Mouse (Mus musculus): ENCODE data around the gene Sec16a.
"Not testable (repeated sequence)": the region's sequence is repeated elsewhere in the genome, so short reads cannot be mapped to it uniquely, and the experiment has no call there.

Gene Sec16a

DNA sequence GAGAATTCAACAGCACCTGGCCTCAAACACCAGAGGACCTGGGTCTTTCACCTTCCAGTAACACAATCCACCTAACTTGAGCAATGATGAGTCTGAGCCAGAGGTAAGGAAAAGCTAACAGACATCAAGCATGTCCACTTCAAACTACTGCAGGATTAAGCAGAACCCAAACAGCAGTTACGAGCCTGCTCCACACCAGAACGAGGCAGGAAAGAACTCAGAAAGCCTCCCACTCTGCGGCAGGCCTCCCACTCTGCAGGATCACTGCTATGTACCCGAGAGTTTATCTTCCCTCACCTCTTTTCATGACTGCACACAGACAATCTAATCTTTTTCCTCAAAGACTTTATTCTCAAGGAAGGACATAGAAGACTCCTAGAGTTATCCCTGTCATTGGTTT lies 7.8 kb downstream of the Sec16a start:
- no peak for DNase-seq

DNA sequence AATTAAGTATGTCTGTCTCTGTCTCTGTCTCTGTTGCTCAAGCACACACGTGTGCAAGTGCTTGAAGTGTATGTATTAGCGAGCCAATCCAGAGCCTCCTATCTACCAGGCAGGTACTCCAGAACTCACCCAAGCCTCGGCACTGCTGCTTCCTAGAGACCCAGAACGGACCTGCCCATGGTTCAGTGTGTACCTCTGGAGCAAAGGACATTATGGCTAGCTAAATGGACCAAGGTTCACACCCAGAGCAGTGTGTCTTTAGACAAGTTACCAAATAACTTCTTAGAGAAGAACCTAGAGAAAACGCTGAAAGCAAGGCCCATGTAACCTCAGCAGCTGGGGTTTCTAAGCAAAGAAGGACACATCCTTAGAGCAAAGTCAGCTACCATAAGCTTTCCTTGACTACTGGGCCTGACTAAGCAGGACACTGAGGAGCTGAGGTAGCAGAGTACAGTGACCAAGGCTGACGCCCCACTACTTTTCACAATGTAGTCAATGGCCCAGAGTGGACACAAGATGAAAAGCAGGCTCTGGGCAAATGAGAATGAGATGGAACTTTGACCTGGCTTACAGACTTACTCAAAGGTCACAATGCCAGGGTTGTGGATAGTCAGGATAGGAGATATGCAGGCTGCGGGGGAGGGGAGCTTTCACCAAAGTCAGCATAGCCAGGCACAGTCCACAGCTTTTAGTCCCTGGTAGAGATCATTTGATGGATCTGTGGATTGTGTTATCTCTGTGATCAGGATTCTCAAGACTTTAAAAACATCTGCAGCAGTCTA lies 10.0 kb downstream of the Sec16a start:
- no peak for DNase-seq

DNA sequence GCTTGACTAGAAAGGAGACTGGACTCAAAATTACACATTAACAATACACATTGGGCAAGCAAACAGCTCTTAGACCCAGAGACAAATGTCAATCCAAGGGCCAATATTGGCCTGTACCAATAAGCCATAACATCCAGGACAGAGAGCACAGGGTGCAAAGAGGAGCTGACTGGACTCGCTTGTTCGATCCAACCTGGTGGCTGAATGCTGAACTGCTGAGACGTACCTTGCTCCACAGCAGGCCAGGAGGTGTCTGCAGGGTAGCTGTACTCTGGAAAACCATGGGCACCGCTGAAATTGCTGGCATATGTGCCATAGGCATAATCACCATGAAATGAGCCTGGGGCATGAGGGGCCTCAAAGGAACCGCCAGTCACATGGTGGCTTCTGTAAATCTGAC lies 15.2 kb downstream of the Sec16a start:
- DNase-seq = no peak

DNA sequence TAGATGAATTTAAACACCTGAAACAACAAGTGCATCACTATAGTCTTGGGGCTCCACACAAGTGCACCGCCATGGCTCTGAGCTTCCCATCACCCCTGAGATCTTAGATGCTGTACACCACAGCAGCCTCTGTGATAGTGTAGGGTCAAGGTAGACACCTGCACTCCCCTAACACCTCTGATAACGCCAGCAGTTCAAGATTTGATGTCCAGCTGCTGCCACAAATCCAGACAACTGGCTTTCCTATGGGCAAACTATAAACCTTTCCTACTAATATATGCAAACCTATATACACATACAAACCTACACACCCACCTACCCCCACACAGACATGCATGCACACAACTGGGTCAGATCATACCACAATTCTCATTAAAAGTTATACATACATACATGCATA lies 20.5 kb downstream of the Sec16a start:
- DNase-seq = no peak

DNA sequence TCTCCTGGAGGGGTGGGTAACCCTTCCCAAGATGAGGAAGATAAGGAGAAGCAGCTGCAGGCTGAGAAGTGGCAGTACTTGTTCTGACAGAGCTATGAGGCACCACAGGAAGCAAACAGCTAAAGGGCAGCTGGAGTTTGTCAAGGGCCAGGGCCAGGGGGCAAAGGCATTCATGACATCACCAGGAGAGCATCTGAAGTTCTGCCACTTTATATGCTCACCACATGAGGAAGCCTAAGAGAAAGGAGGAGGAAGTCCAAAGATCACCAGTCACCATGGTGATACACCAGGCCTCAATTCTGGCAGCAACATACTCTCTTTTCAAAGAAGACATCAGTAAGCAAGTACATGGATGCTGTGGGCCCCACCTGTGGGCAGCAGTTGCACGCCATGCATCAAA lies 21.9 kb downstream of the Sec16a start:
- no peak for DNase-seq

DNA sequence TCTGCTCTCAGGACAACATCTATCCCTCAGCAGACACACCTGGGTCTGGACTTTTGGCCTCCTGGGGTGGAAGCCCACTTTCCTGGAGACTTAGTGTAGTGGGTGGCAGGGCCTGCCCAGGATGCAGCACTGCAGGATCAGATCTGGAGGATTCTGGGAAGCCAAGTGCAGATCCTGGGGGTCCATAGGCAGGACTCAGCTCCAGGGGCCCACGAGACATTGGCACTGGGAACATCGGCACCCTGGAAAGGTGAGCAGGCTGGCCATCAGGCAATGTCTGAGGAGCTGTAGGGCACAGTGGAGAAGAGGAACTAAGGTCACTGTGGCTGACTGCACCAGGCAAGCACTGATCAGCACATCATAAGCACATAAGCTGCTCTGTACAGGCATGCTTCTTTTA lies 23.0 kb downstream of the Sec16a start:
- DNase-seq = no peak

DNA sequence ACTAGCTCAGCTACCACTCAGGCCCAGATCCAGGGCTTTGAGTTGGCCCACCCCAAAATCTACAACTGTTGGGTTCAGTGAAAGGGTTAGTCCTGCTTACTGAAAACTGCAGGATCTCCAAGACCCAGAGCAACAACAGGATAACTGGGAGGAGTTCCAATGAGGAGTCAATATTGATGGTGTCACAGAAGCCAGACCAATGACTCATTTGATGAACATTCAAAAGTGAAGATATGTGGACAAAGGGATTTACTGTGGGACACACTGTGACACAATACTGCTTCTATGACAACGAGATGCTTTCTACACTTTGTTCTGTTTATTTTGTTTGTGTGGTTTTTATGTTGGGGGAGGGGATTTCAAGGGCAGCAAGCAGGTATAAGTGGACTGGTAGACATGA lies 26.9 kb downstream of the Sec16a start:
- DNase-seq = no peak

DNA sequence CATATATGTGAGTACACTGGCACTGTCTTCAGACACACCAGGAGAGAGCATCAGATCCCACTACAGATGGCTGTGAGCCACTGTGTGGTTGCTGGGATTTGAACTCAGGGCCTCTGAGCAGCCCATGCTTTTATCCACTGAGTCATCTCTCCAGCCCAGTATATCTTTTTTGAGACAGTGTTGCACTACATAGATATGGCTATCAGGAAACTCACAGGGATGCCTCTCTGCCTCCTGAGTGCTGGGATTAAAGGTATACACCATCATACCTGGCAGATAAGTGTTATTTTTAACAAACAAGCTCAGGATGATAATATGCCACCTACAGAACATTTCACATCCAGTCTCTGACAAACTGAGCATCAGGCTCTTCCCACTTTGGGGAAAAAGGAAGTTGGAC lies 27.9 kb downstream of the Sec16a start:
- no peak for DNase-seq

DNA sequence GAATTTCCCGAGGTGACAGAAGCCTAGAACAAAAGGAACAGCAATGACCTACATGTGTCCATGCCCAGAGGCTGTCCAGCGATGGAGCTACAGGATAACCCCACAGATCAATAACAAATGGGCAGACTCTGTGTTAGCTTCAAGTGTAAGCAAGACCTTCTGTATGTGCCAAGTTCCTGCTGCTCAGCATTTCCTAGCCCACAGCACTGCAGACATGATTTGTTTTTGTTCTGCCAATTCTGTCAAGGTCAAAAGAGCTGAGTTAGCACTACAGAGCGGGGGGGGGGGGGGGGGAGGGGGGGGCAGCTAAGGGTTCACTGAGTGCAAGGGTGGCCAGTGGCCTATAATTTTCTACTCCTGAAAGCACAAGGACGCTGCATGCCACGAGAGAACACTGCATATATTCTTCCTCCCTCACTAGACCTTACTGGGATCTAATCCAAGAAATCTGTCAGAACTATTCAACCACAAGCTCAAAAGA lies 34.0 kb downstream of the Sec16a start:
- DNase-seq = no peak

DNA sequence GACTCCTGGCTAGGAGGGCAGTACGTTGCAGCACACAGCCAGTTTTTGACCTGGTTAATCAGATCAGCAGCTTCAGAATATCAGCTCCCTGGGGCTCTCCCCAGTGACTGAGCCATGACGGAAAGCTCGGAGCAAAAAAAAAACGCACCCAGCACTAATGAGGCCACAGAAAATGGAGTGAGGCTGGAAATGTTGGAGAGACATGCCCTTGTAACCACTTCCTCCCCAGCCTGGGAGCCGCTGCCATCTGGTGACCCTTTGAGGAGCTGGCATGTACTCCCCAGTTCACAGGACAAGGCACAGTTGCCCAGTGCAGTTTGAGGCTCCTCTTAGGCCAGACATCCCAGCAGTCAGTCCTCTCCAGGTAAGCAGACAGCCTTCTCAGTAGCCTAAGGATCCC lies 34.9 kb downstream of the Sec16a start:
- DNase-seq = no peak

DNA sequence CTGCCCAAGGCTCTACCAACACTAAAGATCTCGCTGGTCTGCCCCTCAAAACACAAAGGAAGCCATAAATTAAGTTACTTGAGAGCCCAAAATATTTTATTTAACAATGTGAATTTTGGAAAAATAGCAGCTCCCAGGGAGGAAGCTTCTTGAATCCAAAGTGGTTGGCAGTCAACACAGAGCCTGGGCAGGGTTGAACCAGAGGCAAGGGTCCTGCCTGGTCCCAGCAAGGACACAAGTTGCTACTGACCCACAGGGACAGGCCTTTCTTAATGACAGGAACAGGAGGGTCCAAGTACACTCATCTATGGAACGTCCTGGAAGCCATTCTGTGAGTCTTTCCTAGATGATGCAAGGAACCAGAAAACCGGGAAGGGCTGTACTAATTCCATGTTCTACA lies 35.7 kb downstream of the Sec16a start:
- DNase-seq = no peak

DNA sequence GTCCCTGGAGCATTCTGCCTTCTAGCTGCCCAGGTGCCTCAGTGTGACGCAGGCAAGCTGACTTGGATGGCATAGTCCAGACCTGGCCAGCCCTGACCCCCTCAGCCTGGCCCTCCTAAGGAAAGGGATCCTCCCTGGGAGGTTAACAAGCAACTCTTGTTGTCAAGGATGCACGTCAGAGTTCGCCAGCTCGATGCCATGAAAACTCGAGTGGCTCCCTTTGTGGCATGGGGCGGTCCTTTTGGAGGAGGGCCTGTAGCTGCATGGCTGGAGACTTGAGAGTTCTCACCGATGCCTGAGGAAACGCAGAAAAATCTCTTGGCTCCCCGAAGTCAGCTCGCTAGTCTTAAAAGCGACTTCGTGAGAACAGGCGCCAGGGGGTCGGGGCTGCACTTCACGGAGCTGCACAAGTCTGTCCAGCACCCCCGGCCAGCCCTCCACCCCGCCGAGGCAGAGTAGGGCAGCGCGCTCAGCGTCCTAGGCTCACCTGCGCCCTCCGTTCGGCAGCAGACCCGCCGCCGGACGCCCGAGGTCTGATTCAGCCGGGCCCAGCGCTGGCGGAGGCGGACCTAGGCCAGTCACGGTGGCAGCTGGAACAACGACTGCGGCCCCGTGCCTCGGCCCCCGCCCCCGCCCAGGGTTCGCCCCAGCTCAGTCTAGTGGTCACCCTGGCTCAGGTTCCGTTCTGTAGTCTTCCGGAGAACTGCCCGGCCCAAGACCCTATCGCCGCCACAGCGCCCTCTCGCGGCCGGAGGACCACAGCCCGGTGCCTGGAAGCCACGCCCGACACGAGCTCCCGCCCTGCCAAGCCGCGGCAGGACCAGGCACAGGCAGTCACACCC lies 36.3 kb downstream of the Sec16a start, which contains the start of gene Inpp5e:
Gene Inpp5e (minus strand): TSS at position 689 of the 842 bp plus-strand sequence.
- DNase-seq = peak; percentile 93

DNA sequence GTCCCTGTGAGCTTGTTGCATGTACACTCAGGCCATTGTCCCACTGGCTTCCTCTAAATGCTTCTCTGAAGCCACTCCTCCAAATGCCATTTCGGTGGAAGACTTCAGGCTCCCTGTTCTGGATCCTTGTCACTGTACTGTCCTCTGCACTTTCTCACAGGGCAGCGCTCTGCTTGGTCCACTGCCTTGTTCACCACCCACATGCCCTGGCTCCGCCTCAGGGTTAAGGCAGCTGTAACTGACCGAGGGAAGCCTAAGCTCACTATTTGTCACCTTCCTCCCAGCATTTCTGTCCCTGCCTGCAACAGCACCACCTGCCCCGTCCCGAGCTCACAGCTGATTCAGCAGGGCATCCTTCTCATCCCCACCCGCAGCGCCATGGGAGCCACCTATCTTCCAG lies 41.7 kb downstream of the Sec16a start:
- DNase-seq = no peak

DNA sequence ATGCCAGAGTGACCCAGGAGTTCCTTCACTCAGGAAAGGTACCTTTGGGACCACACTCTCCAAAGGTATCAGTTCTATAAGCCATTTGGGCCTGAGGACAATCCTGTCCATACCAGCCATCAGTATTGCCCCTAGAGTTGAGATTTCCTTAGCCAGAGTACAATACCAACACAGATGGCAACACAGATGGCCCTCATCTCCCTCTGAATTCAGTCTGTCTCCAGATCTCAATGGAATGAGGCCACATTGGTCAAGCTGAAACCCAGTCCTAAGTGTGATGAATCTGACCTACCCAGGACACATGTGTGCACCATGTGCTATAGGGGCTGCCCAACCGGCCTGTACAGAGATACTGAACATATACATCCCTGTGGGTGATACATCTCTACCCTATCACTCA lies 42.8 kb downstream of the Sec16a start:
- DNase-seq = no peak

DNA sequence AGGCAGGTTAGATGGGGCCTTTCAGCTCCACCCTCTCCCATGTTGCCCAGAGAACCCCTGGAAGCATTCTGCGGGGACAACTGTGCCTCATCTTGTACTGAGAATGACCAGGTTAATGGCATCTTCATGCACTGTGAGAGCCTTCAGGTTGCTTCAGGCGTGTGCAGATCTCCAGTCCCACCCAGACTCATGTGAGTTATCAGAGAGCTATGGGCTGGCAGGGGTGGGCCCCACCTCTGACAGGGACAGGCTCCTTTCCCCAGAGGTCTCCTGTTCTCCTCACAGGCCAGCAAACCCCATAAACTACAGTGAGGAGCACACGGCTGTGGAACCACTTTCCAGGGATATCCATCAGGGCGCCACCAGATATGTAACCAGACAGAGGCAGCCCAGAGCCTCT lies 44.0 kb downstream of the Sec16a start:
- DNase-seq = no peak

DNA sequence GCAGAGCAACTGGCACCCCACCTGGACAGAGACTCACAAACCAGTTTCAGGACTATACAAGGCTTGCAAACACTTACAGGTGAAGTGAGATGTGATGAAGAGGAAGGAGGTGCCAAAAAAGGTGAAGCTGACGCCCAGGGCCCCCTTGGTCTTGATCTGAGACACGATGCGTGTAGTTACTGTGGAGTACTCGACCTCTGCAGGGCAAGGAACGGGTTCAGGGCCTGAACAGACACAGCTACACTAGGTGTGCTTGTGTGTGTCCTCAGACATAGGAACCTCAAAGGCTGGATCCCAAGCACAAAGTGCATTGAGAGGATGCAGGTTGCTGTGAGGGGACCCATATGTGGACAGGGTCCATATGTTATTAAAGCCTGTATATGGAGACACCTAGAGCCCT lies 44.7 kb downstream of the Sec16a start:
- DNase-seq = no peak

DNA sequence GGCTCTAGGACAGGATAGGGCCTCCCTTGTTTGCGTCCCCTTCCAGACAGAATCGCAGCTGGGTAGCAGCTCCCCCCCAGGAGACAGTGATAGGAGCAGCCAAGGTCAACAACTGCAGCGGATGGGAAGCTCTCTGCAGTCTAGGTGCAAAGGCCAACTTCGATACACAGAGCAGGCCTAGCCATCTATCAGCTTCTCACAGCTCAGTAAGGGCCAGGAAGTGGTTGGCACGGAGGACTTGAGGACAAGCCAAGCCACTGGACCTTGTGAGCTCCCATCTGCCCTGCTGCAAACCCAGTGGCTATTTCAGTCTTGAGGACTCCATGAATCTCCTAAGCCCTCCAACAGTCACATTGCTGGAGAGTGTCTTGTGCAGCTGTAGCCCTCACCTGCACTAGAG lies 45.4 kb downstream of the Sec16a start:
- no peak for DNase-seq

DNA sequence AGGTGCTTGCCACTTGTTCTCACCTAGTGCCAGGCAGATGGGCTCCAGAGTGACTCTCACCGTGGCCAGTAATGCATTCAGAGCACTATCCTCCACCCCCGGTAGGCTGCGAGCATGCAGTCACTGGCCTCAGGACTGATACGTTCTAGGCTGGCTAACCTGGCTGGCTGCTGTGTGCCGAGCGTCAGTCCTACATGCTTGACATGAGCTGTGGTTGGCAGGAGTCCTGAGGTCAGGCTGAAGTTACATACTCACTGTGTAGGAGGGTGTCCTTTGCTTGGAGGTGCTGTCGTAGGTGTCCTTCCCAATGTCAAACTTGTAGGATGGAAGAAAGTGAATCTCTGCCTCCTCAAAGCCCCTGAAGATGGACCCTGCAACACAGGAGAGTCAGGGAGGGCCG lies 46.0 kb downstream of the Sec16a start:
- no peak for DNase-seq

DNA sequence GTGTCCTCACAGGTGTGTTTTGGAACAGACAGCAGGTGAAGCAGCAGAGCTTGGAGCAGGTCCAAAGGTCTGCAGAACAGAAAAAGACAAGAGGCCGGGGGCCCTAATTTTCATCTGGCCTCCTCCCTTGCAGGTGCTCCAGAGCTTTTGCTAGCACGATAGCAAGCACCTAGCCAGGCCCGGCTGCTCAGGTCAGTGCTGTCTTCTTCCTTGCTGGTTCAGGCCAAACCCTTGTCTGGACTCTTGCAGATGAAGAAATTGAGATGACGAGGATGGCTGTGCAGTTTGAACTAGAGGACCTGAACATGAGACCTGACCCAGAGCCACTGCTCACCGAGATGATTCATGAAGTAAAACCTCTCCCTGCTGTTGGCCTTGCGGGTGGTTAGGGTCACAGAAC lies 53.4 kb downstream of the Sec16a start:
- no peak for DNase-seq

DNA sequence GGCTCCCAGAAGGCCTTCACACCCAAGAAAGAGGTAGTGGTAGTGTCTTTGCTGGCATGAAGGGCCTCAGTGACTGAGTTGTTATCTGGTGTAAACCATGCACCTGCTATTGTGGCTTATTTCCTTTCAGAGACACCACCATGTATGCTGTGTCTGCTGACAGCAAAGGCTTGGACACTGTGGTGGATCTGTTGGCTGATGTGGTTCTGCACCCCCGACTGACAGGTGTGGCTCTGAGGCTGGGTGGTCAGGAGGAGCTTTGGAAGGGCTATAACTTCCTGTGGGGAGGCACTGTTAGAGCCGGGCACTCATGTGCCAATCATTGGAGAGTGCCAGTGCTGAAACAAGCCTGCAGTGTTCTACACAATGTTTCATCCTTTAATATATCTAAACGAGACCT lies 54.1 kb downstream of the Sec16a start:
- DNase-seq = no peak

DNA sequence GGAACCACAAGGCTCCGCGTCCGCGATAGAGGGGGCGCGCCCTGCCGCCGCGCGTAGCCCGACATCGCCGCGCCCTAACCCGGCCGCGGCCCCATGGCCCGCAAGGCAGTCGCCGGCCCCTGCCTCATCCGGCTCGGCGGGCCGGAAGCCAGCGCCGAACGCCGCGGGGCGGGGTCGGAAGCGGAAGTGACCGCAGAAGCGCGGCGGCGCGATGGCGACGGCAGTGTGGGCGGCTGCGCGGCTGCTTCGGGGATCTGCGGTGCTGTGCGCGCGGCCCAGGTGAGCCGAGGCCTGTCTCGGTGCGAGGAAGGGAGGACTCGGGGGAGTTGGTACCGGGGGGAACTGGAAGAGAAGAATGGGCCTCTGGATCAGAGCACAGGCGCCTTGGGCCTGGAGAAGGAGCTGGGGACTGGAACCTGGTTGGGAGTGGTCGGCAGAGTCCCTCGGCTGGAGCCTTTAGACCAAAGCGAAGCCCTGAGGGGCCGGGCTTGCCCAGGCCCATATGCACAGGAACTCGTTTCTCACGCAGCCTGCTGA lies 55.8 kb downstream of the Sec16a start, which contains the start of the genes Entr1 and Pmpca:
Gene Entr1 (minus strand): TSS at position 163 of the 537 bp plus-strand sequence.
Gene Pmpca (plus strand): TSS at position 186 of the 537 bp plus-strand sequence.
- DNase-seq = peak; percentile 82

DNA sequence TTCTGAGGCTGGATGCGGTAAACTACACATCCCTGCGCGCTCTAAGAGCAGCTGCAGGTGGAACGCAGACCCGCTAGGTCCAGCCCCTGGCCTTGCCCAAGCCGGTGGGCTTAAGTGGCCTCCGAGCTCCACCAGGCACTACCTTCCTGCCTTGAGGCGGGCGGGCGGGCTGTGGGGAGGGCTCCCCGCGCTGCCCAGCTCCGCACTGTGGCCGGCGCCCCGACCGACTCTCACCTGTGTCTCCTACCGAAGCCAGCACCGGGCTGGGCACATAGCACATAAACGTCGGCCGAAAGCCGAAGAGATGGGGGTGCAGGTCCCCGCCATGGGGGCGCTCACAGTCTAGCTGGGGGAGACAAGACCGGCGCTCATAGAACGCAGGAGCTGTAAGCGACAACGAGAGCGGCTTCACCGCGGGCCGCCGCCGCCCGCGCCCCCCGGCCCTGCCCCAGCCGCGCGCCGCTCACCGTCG lies 56.3 kb downstream of the Sec16a start:
- DNase-seq = no peak

DNA sequence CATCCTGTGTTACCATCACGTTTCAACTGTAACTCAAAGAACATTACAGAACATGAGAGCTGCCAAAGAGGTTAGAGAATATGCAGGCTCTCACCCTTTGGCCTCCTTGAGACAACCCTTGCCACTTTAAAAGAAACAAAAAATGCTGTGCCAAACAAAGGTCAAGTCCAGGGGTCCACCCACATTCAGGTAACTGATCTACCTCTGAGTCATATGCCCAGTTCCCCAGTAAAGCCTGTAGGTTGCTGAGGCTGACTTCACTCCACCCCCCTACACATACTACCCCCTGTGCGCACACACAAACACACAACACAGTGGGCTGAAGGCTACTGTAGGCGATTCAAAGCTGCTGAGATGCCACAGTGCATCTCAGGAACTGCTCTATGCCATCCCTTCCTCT lies 57.3 kb downstream of the Sec16a start:
- DNase-seq = no peak

DNA sequence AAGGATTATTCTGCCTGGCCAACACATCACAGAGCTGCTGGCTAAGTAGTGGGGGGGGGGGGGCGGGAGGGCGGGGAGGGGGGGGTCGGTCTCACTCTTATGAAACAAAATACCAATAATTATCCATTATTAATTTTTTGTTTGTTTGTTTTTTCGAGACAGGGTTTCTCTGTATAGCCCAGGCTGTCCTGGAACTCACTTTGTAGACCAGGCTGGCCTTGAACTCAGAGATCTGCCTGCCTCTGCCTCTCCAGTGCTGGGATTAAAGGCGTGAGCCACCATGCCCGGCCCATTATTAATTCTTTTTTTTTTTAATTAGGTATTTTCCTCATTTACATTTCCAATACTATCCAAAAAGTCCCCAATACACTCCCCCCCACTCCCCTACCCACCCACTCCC lies 64.1 kb downstream of the Sec16a start:
- not testable (repeated sequence) for DNase-seq

Data from layer of hippocampus, adult 9-11 months (tissue).